Mouse (Mus musculus) ES-Bruce4 (cell line): Measurements from ENCODE around the gene Gse1.

ENCODE experiments used
- CTCF ChIP-seq: IDR thresholded peaks from one replicate; pipeline ENCODE4 v1.8.1; 2011; ENCODE audit warnings: low read depth, low read length
- EP300 ChIP-seq: IDR thresholded peaks from 2 replicates; pipeline ENCODE4 v1.6.1; 2011; ENCODE audit warnings: low read depth, low read length; ENCODE audit not compliant: insufficient read depth
- POLR2A ChIP-seq: IDR thresholded peaks from one replicate; pipeline ENCODE4 v1.8.1; 2011; ENCODE audit warnings: low read length; ENCODE audit not compliant: insufficient read depth

GRCm38 (mm10) chr8:120420226-120420625, 192.0 kb downstream of the Gse1 start:
- TF ChIP-seq CTCF (no peak), POLR2A (no peak), EP300 (no peak)
